Mouse (Mus musculus): ENCODE data around the gene Ppp1r9b. TPM values are rescaled to one million over a fixed set of nuclear protein-coding genes. Genes with fewer than 3 reads are reported as not detected.

Gene Ppp1r9b
- polyA plus RNA-seq, 1 experiment from 2014 or later: 11.4 TPM

GRCm38 (mm10) chr11:95042096-95042495 lies 51.3 kb downstream of the Ppp1r9b start:
- Histone ChIP-seq H3K36me3 (peaks cover 20% of the 10 kb centered on the region), H3K9me3 (no peaks in the 10 kb centered on the region), H3K4me3 (peak overlapping the region; percentile 81), H3K27ac (peak overlapping the region; percentile 44; the same call in 1 of the 2 replicates), H3K9ac (peak overlapping the region; percentile 59), H3K27me3 (no peaks in the 10 kb centered on the region), H3K4me2 (replicated peaks) (peak overlapping the region; percentile 85), H3K4me1 (peaks cover 19% of the 10 kb centered on the region)
- no peak for ATAC-seq (ENCODE audit: low FRiP score, low read depth)
- 0% methylated on average over 11 of the region's 11 CpGs for WGBS

DNA sequence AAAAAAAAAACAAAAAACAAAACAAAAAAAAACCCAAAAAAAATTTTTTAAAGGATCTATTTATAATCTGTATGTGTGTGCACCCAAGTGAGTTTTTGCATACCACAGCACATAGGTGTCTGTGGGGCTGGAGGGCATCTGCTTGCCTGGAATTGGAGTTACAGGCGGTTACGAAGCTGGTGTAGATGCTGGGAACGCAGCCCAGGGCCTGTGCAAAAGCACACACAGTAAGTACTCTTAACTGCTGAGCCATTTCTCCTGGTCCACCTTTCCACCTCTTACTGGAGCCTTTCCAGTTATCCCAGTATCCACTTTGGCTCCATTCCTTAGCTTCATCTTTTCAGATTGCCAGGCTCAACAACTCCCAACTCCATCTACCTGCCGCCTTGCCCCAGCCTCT lies 52.2 kb downstream of the Ppp1r9b start:
- Histone ChIP-seq H3K36me3 (peaks cover 11% of the 10 kb centered on the region), H3K27me3 (no peaks in the 10 kb centered on the region), H3K4me1 (peaks cover 19% of the 10 kb centered on the region), H3K9me3 (no peaks in the 10 kb centered on the region), H3K4me2 (replicated peaks) (no peak overlapping the region), H3K9ac (no peak overlapping the region), H3K4me3 (no peak overlapping the region), H3K27ac (no peak overlapping the region)
- WGBS: 86% methylated on average over 4 of the region's 4 CpGs
- ATAC-seq (ENCODE audit: low FRiP score, low read depth): no peak

- ATAC-seq (ENCODE audit: low FRiP score, low read depth): no peak
- no peak overlapping the region for H3K9ac ChIP-seq
- no peak overlapping the region for H3K27ac ChIP-seq
- peaks cover 19% of the 10 kb centered on the region for H3K4me1 ChIP-seq
- 52% methylated on average over 7 of the region's 7 CpGs for WGBS
- peaks cover 5% of the 10 kb centered on the region for H3K36me3 ChIP-seq
- no peaks in the 10 kb centered on the region for H3K9me3 ChIP-seq
- no peaks in the 10 kb centered on the region for H3K27me3 ChIP-seq
- no peak overlapping the region for H3K4me2 ChIP-seq (replicated peaks)
- no peak overlapping the region for H3K4me3 ChIP-seq
These were observed 52.8 kb downstream of the Ppp1r9b start for GRCm38 (mm10) chr11:95043608-95044007.

DNA sequence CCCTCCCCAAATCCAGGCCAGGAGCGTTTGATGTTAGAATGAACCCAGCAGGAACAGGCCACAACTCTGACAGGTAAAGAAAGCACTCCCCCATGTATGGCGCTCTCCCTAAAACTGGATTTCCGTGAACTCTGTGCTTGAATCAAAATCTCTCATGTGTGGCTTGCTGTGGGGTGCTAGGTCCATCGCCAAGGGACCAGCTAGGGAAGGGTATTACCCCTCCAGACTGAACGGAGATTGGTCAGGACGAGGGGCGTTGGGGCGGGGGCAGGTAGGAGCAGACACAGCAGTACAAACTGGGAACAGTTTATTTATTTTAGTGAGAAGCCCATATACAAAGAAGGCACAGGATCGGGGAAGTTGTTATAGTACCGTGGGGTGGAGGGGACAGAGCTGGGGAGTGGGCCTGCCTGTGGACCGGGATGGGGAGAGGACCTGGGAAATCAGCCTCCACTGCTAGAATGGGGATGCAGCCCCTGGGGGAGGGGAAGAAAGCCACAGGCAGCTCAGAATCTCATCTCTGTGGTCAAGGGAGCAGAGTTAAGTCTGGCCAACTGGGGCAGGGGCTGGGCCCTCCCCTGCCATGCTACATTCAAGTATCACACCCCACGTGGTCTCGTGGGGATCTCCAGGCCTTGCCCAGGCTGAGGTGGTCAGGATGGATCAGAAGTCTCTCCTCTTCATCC lies 53.5 kb downstream of the Ppp1r9b start:
- no peak overlapping the region for H3K9ac ChIP-seq
- no peaks in the 10 kb centered on the region for H3K9me3 ChIP-seq
- no peaks in the 10 kb centered on the region for H3K27me3 ChIP-seq
- no peak overlapping the region for H3K4me2 ChIP-seq (replicated peaks)
- ATAC-seq (ENCODE audit: low FRiP score, low read depth): no peak
- H3K4me3 ChIP-seq: no peak overlapping the region
- peaks cover 19% of the 10 kb centered on the region for H3K4me1 ChIP-seq
- no peaks in the 10 kb centered on the region for H3K36me3 ChIP-seq
- no peak overlapping the region for H3K27ac ChIP-seq
- WGBS: 51% methylated on average over 12 of the region's 13 CpGs

- no peak overlapping the region for H3K27ac ChIP-seq
- peak; percentile 62 for ATAC-seq (ENCODE audit: low FRiP score, low read depth)
- WGBS: 62% methylated on average over 9 of the region's 9 CpGs
- H3K9me3 ChIP-seq: no peaks in the 10 kb centered on the region
- no peak overlapping the region for H3K9ac ChIP-seq
- H3K4me3 ChIP-seq: no peak overlapping the region
- no peaks in the 10 kb centered on the region for H3K27me3 ChIP-seq
- H3K4me1 ChIP-seq: 0 out of 2 replicates have a peak, but pooled peaks cover 4% of the 10 kb centered on the region
- no peaks in the 10 kb centered on the region for H3K36me3 ChIP-seq
- no peak overlapping the region for H3K4me2 ChIP-seq (replicated peaks)
These were observed 56.3 kb downstream of the Ppp1r9b start for GRCm38 (mm10) chr11:95046980-95047680.

- ATAC-seq (ENCODE audit: low FRiP score, low read depth): no peak
- no peaks in the 10 kb centered on the region for H3K9me3 ChIP-seq
- H3K9ac ChIP-seq: no peak overlapping the region
- WGBS: 63% methylated on average over 9 of the region's 9 CpGs
- no peaks in the 10 kb centered on the region for H3K36me3 ChIP-seq
- no peak overlapping the region for H3K4me2 ChIP-seq (replicated peaks)
- no peak overlapping the region for H3K27ac ChIP-seq
- peaks cover 11% of the 10 kb centered on the region for H3K4me1 ChIP-seq
- H3K27me3 ChIP-seq: peaks cover 24% of the 10 kb centered on the region; the same call in 1 of the 2 replicates
- no peak overlapping the region for H3K4me3 ChIP-seq
These were observed 62.2 kb downstream of the Ppp1r9b start for GRCm38 (mm10) chr11:95053062-95053461.

Other genes with a start within 250 kb of the Ppp1r9b start
- gene Cdc34b, start 249.3 kb upstream of the Ppp1r9b start, polyA plus RNA-seq (2015; fragmentation: Nextera tagmentation; extraction: Ambion mirVana): 0.17 TPM in 1 of 2 replicates, not detected in the other
- gene Tmem92, start 208.3 kb upstream of the Ppp1r9b start, polyA plus RNA-seq (2015; fragmentation: Nextera tagmentation; extraction: Ambion mirVana): not detected in 2 replicates
- gene Col1a1, start 54.8 kb upstream of the Ppp1r9b start, polyA plus RNA-seq (2015; fragmentation: Nextera tagmentation; extraction: Ambion mirVana): 1,007 and 1,170 TPM in 2 replicates
- gene Hils1, start 23.4 kb upstream of the Ppp1r9b start, polyA plus RNA-seq (2015; fragmentation: Nextera tagmentation; extraction: Ambion mirVana): not detected in 2 replicates
- 6.1 and 7.1 TPM in 2 replicates for gene Sgca, start 14.7 kb upstream of the Ppp1r9b start, polyA plus RNA-seq (2015; fragmentation: Nextera tagmentation; extraction: Ambion mirVana)
- 37.2 and 37.7 TPM in 2 replicates for gene Samd14, start 18.8 kb downstream of the Ppp1r9b start, polyA plus RNA-seq (2015; fragmentation: Nextera tagmentation; extraction: Ambion mirVana)
- 33.7 and 34.9 TPM in 2 replicates for gene Pdk2, start 50.3 kb downstream of the Ppp1r9b start, polyA plus RNA-seq (2015; fragmentation: Nextera tagmentation; extraction: Ambion mirVana)
- gene Itga3, start 85.8 kb downstream of the Ppp1r9b start, polyA plus RNA-seq (2015; fragmentation: Nextera tagmentation; extraction: Ambion mirVana): 6.4 and 8.9 TPM in 2 replicates
- gene Dlx3, start 129.1 kb downstream of the Ppp1r9b start, polyA plus RNA-seq (2015; fragmentation: Nextera tagmentation; extraction: Ambion mirVana): 10.2 and 14.2 TPM in 2 replicates
- 2.2 and 2.7 TPM in 2 replicates for gene Dlx4, start 155.2 kb downstream of the Ppp1r9b start, polyA plus RNA-seq (2015; fragmentation: Nextera tagmentation; extraction: Ambion mirVana)